Mouse (Mus musculus) lung, postnatal 14 days (tissue): ENCODE measurements around the gene Neu2.
A peak's percentile ranks its signal among the peaks of the same experiment; 100 is the strongest.

ENCODE experiments used
- DNase-seq: peaks from one replicate; pipeline ENCODE4 v3.0.0; 2021

The Neu2 gene

GRCm38 (mm10) chr1:87620693-87621092 lies 111.0 kb downstream of the Neu2 start:
- DNase-seq = no peak

- DNase-seq = no peak
Observed at GRCm38 (mm10) chr1:87621146-87621857, 111.6 kb downstream of the Neu2 start.

GRCm38 (mm10) chr1:87621858-87622279 lies 112.2 kb downstream of the Neu2 start:
- no peak for DNase-seq

- no peak for DNase-seq
Observed at GRCm38 (mm10) chr1:87623977-87624666, 114.4 kb downstream of the Neu2 start.

GRCm38 (mm10) chr1:87624826-87625225 lies 115.1 kb downstream of the Neu2 start:
- DNase-seq = no peak

- DNase-seq = no peak
Observed at GRCm38 (mm10) chr1:87625254-87626025, 115.8 kb downstream of the Neu2 start.

GRCm38 (mm10) chr1:87626344-87626743 lies 116.7 kb downstream of the Neu2 start:
- DNase-seq = peak; percentile 53

- DNase-seq = no peak
Observed at GRCm38 (mm10) chr1:87628085-87628484, 118.4 kb downstream of the Neu2 start.

- DNase-seq = no peak
Observed at GRCm38 (mm10) chr1:87631584-87631983, 121.9 kb downstream of the Neu2 start.

GRCm38 (mm10) chr1:87632163-87632562 lies 122.5 kb downstream of the Neu2 start:
- DNase-seq = no peak

GRCm38 (mm10) chr1:87636716-87637117 lies 127.0 kb downstream of the Neu2 start:
- no peak for DNase-seq

GRCm38 (mm10) chr1:87637121-87637877 lies 127.6 kb downstream of the Neu2 start:
- DNase-seq = no peak

GRCm38 (mm10) chr1:87637878-87638600 lies 128.3 kb downstream of the Neu2 start:
- DNase-seq = no peak

- DNase-seq = peak; percentile 41
Observed at GRCm38 (mm10) chr1:87639724-87640123, 130.0 kb downstream of the Neu2 start.

GRCm38 (mm10) chr1:87640165-87640661 lies 130.5 kb downstream of the Neu2 start:
- peak; percentile 68 for DNase-seq

GRCm38 (mm10) chr1:87643016-87643415 lies 133.3 kb downstream of the Neu2 start:
- no peak for DNase-seq

GRCm38 (mm10) chr1:87645041-87645440 lies 135.4 kb downstream of the Neu2 start:
- no peak for DNase-seq

- DNase-seq = no peak
Observed at GRCm38 (mm10) chr1:87645748-87646147, 136.1 kb downstream of the Neu2 start.
